Mouse (Mus musculus) neutrophil, adult 65 days (primary cell): ENCODE results near the gene Wnt9a. TPM values are rescaled to one million over a fixed set of nuclear protein-coding genes. Genes with fewer than 3 reads are reported as not detected.

ENCODE experiments used
- total RNA-seq: library from RNA; stranded (reverse); gene quantifications from 2 replicates; pipeline ENCODE4 v1.2.4, GENCODE M21; 2023

Gene Wnt9a
- not detected in 2 replicates for total RNA-seq

GRCm38 (mm10) chr11:59306461-59307421 is at the start of gene Wnt9a:
Wnt9a (plus strand) TSS chr11:59306928.

DNA sequence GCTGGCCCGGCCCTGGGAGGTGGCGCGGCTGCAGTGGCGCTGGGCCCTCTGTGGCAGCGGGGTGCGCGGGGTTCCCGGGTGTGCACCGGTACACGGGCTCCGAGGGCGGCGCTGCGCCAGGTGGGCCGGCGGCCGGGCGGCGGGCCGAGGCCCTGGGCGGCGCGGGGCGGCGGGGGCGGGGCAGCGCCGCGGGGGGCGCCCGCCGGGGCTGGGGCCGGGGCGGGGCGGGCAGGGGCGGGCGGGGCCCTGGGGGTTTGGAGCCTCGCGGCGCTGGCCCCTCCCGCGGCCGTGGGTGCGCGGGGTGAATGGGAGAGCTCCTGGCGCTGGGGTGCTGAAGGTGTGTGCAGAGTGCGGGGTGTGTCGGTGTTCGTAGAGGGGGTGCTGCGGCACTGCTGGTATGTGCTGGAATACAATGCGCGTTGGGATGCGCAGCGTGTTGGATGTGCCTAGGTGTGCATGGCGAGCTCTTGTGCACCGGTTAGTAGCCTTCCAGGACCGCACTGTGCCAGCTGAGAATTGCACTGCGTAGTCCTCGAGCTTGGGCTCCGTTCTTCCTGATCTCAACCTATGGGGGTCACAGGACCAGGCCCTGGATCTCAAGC is 15.9 kb upstream of the Wnt9a start, which contains the start of gene Wnt3a:
TSS of gene Wnt3a (minus strand) at position 51 of the 602 bp plus-strand sequence.

GRCm38 (mm10) chr11:59375475-59375874 is 68.7 kb downstream of the Wnt9a start, which contains the start of gene Prss38:
Prss38 (minus strand) TSS chr11:59375657.

Other genes with a start within 250 kb of the Wnt9a start
- not detected in 2 replicates for gene Obscn, start 170.5 kb upstream of the Wnt9a start, total RNA-seq
- 2.1 and 4.1 TPM in 2 replicates for gene Iba57, start 143.2 kb upstream of the Wnt9a start, total RNA-seq
- 0.18 TPM in 1 of 2 replicates, not detected in the other for gene Gjc2, start 123.7 kb upstream of the Wnt9a start, total RNA-seq
- 9.7 and 11.8 TPM in 2 replicates for gene Guk1, start 114.7 kb upstream of the Wnt9a start, total RNA-seq
- 7.0 and 7.5 TPM in 2 replicates for gene Mrpl55, start 104.4 kb upstream of the Wnt9a start, total RNA-seq
- gene 2310033P09Rik, start 98.6 kb upstream of the Wnt9a start, total RNA-seq = 11.5 and 12.7 TPM in 2 replicates
- gene Arf1, start 78.7 kb upstream of the Wnt9a start, total RNA-seq = 338 and 342 TPM in 2 replicates
- not detected in 2 replicates for gene Wnt3a, start 16.2 kb upstream of the Wnt9a start, total RNA-seq
- gene Prss38, start 68.7 kb downstream of the Wnt9a start, total RNA-seq = not detected in 2 replicates
- gene Jmjd4, start 143.1 kb downstream of the Wnt9a start, total RNA-seq = 0.77 and 1.1 TPM in 2 replicates
- 1.9 and 3.1 TPM in 2 replicates for gene Snap47, start 144.3 kb downstream of the Wnt9a start, total RNA-seq
- gene Zfp867, start 165.5 kb downstream of the Wnt9a start, total RNA-seq = 0.22 and 0.29 TPM in 2 replicates
- 8.4 and 9.8 TPM in 2 replicates for gene Zkscan17, start 219.8 kb downstream of the Wnt9a start, total RNA-seq
- gene Nlrp3, start 234.6 kb downstream of the Wnt9a start, total RNA-seq = 522 and 613 TPM in 2 replicates